Mouse (Mus musculus) bone marrow macrophage, adult 2 months (primary cell): ENCODE results near the gene Arid1b.

Experiments
- CTCF ChIP-seq: IDR thresholded peaks from 2 replicates; pipeline ENCODE4 v1.5.1; 2012; ENCODE audit warnings: low read depth, mild to moderate bottlenecking, low read length, moderate library complexity
- POLR2A ChIP-seq: IDR thresholded peaks from 2 replicates; pipeline ENCODE4 v1.6.1; 2012; ENCODE audit warnings: mild to moderate bottlenecking, low read depth, low read length, borderline replicate concordance

GRCm38 (mm10) chr17:5004266-5004665 lies 10.1 kb downstream of the Arid1b start:
- TF ChIP-seq POLR2A, result no peak
- no peak for TF ChIP-seq CTCF
